Mouse (Mus musculus) lung, postnatal 0 days (tissue): ENCODE results near the gene Frrs1.

ENCODE experiments used
- CTCF ChIP-seq: IDR thresholded peaks from 2 replicates; pipeline ENCODE4 v1.5.1; 2016; ENCODE audit warnings: antibody characterized with exemption, mild to moderate bottlenecking
- EP300 ChIP-seq: IDR thresholded peaks from 2 replicates; pipeline ENCODE4 v1.6.1; 2016; ENCODE audit warnings: antibody characterized with exemption, mild to moderate bottlenecking, control low read depth

- TF ChIP-seq CTCF: no peak
- no peak for TF ChIP-seq EP300
These were observed 6.8 kb upstream of the Frrs1 start for GRCm38 (mm10) chr3:116852421-116852820.
